Mouse (Mus musculus): ENCODE results near the gene Vac14.

Vac14 gene

GRCm38 (mm10) chr8:110677174-110677660, 58.8 kb downstream of the Vac14 start:
- intact Hi-C loops (cut with DNase I), result no loop called here

- intact Hi-C loops (cut with DNase I), result no loop called here
Observed at GRCm38 (mm10) chr8:110678989-110679388, 60.6 kb downstream of the Vac14 start.

- intact Hi-C loops (cut with DNase I), result no loop called here
Observed at GRCm38 (mm10) chr8:110687726-110688125, 69.3 kb downstream of the Vac14 start.

GRCm38 (mm10) chr8:110689961-110690360, 71.6 kb downstream of the Vac14 start:
- intact Hi-C loops (cut with DNase I), result no loop called here

GRCm38 (mm10) chr8:110694226-110694625, 75.8 kb downstream of the Vac14 start:
- intact Hi-C loops (cut with DNase I), result no loop called here

GRCm38 (mm10) chr8:110694826-110695225, 76.4 kb downstream of the Vac14 start:
- intact Hi-C loops (cut with DNase I), result no loop called here

GRCm38 (mm10) chr8:110695431-110695830, 77.0 kb downstream of the Vac14 start:
- intact Hi-C loops (cut with DNase I), result no loop called here

- intact Hi-C loops (cut with DNase I), result no loop called here
Observed at GRCm38 (mm10) chr8:110696051-110696450, 77.7 kb downstream of the Vac14 start.

GRCm38 (mm10) chr8:110697571-110697970, 79.2 kb downstream of the Vac14 start:
- intact Hi-C loops (cut with DNase I), result no loop called here

- intact Hi-C loops (cut with DNase I), result no loop called here
Observed at GRCm38 (mm10) chr8:110698098-110698497, 79.7 kb downstream of the Vac14 start.

- intact Hi-C loops (cut with DNase I), result no loop called here
Observed at GRCm38 (mm10) chr8:110699501-110699900, 81.1 kb downstream of the Vac14 start.

- intact Hi-C loops (cut with DNase I), result no loop called here
Observed at GRCm38 (mm10) chr8:110700561-110700960, 82.2 kb downstream of the Vac14 start.

GRCm38 (mm10) chr8:110702636-110703459, 84.5 kb downstream of the Vac14 start:
- intact Hi-C loops (cut with DNase I), result no loop called here

- intact Hi-C loops (cut with DNase I), result no loop called here
Observed at GRCm38 (mm10) chr8:110703460-110704061, 85.2 kb downstream of the Vac14 start.

- intact Hi-C loops (cut with DNase I), result no loop called here
Observed at GRCm38 (mm10) chr8:110704103-110704502, 85.7 kb downstream of the Vac14 start.

GRCm38 (mm10) chr8:110705391-110706287, 87.3 kb downstream of the Vac14 start:
- intact Hi-C loops (cut with DNase I), result no loop called here

GRCm38 (mm10) chr8:110706288-110706870, 88.0 kb downstream of the Vac14 start:
- intact Hi-C loops (cut with DNase I), result no loop called here

- intact Hi-C loops (cut with DNase I), result no loop called here
Observed at GRCm38 (mm10) chr8:110708429-110708828, 90.0 kb downstream of the Vac14 start.

- intact Hi-C loops (cut with DNase I), result loop anchor here (5.0 kb wide), 1 partner anchor 438 kb away; no protein-coding TSS in a partner anchor
Observed at GRCm38 (mm10) chr8:110710593-110710992, 92.2 kb downstream of the Vac14 start.

- intact Hi-C loops (cut with DNase I), result loop anchor here (5.0 kb wide), 1 partner anchor 439 kb away; no protein-coding TSS in a partner anchor
Observed at GRCm38 (mm10) chr8:110711271-110711934, 93.0 kb downstream of the Vac14 start.

Measured in adrenal gland (tissue).